Mouse (Mus musculus): ENCODE measurements around the gene Prrc2a.

Gene Prrc2a

DNA sequence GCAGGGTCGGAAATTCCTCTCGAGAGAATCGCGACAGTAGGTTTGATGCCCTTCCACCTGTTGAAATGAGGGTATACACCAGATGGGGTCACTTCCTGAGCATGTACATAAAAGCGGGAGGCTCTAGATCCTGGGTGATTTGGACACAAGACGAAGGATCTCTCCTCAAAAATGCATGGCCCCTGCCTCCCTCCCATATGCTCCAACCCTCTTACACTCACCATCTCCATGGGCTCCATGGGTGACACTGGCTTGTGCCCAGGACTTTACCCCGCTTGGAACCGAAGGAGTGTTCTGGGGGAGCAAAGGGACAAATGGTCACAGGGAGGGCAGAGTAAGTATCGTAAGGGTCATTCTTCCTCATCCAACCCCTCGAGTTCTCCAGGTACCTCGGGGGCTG lies 3.3 kb downstream of the Prrc2a start:
- DNase-seq, result no peak

DNA sequence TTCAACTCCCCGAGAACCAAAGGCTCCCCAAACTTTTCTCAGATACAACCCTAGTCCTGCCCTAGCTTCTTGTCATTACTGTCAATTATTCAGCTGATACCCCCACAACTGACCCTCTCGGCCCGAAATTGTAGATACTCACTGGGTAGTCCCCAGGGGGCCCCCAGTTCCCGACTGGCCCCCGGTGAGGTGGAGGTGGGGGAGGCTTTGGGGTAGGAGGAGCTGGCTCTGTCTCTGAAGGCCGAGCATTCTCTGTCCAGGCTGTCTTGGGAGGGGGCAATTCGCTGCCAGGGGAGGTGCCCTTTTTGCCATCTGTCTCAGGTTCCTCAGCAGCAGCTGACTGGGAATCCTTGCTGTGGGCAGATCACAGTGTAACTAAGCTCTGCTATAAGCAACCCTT lies 5.1 kb downstream of the Prrc2a start:
- DNase-seq, result no peak

DNA sequence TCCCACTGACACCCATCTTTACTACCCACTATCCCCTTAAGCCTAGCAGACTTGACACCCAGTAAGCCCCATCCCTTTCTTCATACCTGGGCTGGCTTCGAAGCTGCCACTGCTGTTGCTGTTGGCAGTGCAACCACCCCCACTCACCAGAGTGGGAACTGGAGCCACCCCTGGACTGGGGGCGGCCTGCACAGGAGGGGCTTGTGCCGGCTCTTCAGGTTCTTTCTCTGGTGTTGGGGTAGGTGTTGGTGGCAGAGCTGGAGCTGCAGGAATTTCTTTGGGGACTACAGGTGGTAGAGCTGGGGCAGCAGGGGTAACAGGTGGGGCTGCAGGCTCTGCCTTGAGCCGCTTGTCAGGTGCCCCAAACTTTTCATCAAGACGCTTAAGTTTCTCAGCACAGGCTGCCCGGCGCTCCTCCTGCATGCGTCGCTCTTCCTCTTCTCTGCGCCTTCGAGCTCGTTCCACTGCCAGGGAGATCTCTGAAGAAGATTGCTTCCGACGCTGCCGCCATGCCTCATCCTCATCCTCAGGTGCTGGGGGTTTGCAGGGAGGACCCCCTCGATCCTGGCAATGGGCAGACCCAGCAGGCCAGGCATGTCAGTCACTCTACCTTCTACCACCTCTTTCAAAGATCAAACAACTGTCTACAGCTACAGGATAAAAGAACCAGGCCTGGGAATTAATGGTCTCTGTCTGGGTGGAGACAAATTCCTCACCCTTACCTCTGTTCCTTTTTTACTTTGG lies 5.7 kb downstream of the Prrc2a start:
- no peak for DNase-seq

DNA sequence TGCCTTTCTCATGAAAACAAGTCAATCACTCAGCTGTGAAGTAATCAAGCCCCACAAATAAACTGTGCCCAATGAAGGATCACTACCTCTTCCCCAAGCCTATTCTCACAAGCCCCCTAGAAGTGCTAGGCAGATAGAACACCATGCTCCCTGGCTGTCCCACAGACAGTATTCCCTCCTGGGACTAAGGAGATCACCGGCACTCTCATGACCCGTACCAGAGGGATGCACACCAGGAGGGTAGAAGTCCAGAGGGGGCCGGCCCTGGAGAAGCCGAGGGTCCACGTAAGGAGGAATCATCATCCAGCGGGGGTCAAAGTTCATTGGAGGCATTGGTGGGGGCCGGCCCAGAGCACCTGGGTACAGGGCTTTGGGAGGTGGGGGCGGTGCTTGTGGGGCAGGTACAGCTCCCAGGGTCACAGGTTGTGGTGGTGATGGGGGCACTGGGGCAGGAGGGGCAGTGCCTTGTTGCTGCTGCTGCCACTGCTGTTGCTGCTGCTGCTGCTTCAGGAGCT lies 7.0 kb downstream of the Prrc2a start:
- no peak for DNase-seq

DNA sequence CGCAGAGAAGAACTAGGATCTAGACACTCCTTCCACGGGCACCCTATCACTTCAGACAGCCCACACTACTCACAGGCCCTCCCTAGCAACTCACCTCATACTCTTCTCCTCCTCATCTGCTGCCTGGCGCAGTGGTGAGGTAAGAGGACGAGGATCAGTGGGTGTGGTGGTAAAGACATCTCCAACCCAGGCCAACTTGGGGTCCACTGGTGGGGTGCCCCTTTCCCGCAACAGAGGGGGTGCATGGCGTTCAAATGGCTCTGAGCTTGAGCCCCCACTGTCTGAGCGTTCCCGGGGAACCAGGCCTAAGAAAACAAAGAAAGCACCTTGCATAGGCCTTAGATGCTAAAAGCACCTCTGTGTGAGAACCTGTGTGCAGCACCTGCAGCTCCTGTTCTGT lies 7.4 kb downstream of the Prrc2a start:
- DNase-seq, result no peak

DNA sequence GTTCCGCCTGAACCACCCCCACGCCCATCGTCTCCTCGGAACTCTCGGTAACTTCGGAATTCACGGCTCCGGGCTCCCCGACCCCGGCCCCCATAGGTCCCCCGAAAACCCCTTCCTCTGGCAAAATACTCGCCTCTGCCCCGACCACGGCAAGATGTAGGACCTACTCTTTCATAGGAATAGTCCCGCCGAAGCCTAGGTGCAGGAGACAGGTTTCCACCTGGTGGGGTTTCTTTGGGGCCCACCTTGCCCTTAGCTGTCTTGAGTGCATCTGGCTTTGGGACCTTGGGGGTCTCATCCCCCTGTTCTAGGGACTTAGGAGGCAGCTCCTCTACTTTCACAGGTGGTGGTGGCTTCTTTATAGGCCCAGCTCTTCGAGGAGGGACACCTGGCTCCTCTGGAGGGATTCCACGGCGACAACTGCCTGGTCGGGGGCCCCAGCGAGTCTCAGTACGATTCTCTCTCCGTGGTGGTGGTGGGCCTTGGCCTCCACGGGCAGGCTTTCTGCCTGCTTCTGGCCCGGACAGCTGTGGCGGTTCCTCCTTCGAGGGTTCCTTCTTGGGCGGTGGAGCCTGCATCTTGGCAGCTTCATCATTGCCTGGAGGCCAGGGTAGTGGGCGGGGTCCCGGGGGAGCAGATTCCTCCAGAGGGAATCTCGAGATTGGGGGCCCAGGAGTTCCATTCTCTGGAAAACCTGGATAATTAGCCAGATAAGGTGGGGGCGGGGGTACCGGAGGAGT lies 8.1 kb downstream of the Prrc2a start:
- no peak for DNase-seq

DNA sequence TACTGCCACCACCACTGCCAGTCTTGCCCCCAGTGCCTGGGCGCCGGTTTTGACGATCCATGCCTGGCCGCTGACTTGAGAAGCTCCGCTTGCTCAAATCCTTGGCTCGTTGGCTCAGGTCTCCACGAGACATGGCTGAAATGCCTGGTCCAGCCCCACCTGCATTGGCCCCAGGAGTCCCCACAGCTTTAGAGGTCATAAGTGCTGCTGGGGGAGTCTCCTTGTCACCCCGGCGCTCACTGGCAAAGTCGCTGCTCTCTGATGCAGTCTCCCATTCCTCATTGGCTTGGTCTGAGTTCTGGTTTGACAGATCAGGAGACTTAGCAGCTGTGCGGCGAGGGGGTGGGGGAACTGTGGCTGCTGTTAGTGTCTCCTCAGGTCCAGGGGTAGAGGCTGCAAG lies 9.2 kb downstream of the Prrc2a start:
- no peak for DNase-seq

DNA sequence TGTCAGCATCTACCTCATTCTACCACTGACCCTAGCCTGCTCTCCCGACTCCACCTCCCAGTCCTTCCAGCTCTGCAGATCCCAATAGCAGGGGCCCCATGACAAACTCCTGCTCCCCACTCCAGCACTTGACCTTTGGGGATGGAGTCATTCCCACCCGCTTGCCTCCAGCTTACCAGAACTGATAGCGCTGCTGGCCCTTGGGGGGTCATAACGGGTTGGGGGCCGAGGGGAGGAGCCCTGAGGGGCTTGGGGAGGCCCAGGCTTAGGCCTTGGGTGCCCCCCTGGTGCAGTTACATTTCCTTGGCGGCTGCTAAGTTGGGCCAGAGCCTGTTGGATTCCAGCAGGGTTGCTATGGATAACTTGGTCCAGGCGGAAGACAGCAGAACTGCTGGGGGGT lies 10.1 kb downstream of the Prrc2a start:
- no peak for DNase-seq

DNA sequence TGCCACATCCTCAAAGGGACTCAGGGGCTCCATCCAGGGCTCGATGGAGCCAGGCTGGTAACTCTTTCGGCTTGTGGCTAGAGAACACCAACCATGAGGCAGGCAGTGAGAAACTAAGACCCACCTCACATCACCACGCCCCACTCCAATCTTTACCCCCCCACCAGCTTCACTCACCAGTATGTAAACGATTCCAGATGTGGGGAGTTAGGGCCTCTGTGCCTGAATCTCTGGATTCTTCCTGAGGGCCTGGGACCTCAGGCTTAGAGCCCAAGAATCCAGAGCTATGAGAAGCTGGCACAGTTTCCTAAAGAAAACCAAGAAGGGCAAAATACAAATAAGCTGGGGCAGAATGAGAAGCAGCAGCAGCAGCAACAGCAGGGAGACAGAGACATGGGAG lies 10.8 kb downstream of the Prrc2a start:
- DNase-seq, result no peak

DNA sequence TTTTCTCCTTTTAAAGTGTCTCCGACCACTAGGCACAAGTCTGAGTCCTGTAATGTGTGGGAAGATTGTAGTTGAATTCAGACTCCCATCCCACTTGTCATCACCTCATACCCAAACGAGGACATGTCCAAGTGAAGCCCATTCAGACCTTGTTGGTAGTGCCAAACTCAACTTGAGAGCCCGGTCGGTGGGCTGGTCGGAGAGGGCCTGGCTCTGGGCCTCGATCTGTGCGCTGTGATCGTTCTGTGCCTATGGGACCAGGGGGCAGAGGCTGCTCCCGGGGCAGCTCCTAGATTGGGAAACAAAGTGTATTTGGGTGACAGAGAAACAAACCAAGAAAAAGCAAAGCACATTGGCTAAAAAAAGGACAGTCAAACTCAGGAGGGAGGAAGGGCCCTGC lies 11.6 kb downstream of the Prrc2a start:
- no peak for DNase-seq

DNA sequence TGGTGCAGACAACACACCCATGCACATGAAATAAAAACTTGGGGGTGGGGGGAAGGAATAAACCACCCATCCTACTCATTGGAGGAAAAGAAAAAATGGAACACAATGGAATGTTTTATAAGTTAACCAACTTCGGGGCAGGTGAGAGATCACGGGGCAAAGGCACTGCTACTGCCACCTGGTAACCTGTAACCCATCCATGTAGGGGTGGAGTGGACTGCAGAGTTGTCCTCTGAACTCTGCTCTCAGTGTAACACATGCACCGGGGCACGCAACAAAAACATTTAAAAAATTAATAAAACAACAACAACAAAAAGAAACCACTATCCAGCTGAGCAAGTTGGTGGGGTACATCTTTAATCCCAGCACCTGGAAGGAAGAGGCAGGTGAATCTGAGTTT lies 12.6 kb downstream of the Prrc2a start:
- DNase-seq, result no peak

DNA sequence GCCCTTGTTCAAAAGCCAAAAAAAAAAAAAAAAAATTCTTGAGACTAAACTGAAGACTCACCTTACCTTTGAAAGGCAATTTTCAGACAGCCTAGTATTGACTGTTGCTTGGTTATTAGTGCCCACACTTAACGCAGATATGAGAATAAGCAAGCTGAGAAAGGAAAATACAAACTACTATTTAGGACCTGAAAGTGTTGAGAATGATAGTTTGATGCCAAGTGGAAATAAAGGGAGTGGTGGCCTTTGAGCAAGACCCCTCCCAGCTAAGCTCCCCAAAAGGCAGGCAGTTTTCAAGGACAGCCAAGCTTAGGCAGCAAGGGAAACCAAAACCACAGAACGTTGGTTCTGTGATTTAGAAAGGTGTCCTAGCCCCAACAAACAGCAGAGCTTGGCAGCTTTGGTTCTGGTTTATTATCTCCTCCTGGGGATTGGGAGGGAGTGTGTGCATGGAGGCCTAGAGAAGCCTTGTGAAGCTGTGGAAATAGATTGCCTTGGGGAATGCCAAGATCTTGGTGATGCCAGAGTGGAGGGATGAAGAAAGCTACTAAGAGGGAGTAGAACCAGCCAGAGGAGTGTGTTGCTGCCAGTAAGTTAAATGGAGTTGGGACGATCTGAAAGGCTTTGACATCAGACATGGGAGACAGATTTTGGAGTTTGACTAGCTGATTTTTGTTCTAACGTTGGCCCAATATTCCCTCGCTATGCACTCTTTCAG lies 16.6 kb downstream of the Prrc2a start:
- no peak for DNase-seq

DNA sequence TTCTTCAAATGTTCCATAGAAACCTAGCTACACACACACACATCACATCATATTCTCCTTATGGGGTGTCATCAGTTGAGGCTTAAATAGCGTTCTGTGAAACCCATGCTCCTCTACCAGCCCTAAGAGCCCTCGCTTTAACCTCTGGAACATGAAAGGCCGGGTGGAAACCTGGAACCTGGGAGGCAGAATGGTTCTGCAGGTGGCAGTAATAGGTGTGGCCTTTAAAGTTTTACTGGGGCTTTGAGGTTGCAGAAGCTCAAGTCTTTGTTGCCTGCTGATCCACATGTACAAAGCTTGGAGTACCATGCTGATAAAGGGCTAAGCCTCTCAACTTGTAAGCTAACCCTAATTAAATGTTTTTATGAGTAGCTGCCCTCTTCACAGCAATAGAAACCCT lies 17.3 kb downstream of the Prrc2a start:
- DNase-seq, result no peak

DNA sequence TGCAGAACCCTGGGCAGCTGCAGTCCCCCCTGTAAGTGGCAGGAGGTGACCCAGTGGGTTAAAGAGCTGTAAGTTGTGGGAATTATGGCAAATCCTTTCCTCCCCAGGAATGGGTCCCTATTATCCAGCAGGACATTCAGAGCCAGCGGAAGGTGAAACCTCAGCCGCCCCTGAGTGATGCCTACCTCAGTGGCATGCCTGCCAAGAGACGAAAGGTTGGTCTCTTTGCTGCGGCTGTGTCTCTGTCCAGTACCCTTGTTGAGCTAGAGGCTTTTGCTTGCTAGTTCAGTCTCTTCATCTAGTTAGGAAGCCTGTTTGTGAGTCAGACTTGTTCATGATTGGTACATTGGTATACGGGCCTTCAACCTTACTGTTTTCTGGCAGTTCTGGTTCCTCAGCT lies 18.6 kb downstream of the Prrc2a start:
- no peak for DNase-seq

DNA sequence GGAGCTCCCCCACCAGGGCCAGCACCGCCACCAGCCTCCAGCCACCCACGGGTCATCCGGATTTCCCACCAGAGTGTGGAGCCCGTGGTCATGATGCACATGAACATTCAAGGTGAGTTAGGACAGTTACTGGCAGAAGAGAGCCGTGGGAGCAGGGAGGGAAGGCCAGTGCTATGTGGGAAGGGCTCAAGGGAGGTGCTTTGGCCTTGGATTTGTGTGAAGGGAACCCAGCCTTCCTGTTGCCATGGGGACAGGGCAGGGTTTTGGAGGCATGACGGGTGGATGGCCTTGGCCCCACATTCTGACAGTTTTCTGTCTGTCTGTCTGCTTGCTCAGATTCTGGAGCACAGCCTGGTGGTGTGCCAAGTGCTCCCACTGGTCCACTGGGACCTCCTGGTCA lies 22.7 kb downstream of the Prrc2a start:
- no peak for DNase-seq

DNA sequence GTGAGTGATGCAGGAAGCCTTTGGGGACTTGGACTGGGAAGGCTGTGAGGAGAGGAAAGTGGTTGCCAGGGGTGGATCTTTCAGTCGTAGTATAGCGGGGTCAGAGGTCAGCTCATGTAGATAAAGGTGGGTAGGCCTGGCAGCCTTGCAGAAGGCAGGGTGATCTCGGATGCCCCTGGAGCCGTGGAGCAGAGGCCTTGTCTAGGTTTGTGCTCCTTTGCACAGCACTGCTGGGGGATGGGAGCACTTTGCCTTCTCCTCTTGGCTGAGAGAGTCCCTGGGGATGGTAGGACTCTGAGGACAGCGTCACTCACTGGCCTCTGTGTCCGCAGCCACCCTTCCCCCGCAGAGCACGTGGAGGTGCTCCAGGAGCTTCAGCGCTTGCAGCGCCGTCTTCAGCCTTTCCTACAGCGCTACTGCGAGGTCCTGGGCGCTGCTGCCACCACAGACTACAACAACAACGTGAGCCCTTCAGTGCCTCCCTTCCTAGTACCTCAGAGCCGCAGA lies 24.2 kb downstream of the Prrc2a start:
- no peak for DNase-seq

DNA sequence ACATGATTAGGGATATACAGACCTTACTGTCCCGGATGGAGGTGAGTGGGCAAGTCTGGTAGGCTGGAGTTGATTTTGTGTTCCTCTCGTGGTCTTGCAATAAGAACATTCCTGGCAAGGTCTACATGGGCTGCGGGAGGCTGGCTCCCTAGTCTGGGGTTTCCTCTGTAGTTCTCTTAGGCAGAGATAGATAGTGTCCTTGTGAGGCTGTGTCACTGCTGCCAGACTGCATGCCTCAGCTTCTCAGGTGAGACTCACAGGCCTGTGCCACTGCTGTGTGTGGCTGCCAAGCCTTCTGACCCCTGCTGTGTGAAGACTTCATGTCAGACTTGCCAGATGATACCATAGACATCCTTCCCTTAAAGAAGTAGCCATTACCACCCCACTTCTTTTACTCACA lies 25.4 kb downstream of the Prrc2a start:
- no peak for DNase-seq

DNA sequence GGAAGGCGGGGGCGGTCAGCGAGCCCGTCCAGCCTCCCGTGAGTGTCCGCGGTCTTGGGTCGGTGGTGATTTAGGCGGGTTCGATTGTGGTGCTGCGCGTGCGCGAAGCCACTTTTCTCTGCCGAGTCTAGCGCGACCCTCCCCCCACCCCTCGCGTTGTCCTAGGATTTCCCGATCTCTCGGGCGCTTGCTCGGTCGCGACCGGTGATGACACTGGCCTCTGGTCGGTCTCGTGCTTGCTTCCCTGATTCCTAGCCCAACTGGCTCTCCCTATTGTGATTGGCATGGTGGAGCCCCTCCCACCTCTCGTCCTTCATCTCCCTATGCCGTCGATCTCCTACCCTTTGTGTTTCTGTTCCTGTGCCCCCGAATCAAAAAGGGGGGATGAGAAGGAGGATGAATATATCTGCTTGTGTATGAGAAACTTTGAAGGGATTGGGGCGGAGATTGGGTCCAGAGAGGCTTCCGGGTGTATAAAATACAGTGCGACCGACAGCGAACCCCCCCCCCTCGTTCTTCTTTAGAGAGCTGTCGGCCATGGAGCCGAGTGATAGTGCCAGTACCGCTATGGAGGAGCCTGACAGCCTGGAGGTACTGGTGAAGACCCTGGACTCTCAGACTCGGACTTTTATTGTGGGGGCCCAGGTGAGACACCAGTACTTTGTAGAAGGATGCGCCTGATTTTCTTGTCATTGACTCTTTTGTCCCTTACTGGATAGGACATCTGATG lies 28.9 kb downstream of the Prrc2a start:
- no peak for DNase-seq

DNA sequence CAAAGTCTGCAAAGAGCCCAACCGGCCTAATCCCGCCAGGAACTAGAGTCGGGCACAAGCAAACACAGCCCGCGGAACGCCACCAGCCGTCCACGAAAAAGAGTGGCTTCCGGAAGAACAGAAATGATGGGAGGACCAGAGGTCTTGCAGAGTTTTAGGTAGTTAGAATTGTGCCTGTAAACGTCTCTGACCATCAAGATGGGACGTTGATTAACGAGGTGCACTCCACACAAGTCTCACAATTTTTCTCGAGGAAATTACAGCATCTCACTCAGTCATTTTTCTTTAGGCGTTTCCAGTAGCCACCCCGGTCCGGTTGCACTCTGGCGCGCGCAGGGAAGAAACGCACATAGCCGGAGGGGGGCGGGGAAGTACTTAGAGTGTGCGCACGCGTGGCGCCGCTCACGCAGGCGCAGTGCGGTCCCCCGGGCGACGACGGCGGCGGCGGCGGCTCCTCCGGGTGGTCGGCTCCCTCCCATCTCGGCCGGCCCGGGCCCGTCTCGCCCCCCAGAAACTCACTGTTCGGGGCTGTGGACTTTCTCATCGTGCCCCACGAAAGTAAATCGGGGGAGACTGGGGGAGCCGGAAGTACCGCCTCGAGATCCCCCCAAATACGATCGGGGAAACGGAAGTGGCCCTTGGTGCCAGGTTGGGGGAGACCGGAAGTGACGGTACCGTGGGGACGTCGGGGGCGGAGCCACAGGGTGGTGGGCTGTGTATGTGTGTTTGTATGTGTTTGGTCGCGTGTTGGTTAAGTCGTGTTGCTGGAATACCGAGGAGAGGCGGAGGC lies 29.7 kb downstream of the Prrc2a start, which contains the start of gene Bag6:
Bag6 (plus strand) TSS at position 378 of the 790 bp plus-strand sequence.
- peak; percentile 95 for DNase-seq

DNA sequence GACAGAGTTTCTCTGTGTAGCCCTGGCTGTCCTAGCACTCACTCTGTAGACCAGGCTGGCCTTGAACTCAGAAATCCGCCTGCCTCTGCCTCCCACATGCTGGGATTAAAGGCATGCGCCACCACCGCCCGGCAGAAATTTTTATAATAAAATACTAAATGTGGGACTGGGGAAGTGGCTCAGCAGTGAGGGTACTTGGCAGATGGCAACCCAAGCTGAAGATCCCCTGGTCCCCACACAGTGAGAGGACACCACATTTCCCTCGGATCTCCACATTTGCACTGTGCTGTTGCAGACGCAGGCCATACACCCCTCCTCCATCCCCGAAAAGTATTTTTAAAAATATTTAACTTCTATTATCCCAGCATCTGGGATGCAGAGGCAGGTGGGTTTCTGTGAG lies 31.2 kb downstream of the Prrc2a start:
- DNase-seq, result no peak

DNA sequence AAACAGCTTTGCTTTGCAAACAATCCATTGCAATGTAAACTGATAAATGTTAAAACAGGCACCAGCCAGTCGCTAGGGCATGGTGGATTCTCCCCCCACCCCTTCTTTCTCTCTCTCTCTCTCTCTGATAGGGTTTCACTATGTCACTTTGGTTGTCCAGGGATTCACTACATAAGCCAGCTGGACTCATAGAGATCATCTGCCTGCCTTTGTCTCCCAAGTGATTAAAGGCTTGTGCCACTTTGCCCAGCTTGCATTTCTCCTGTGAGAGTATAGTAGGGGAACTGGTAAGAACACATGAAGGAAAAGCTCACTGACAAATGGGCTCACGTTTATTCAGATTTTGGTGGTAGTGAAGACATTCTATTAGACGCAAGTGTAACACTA lies 32.5 kb downstream of the Prrc2a start:
- DNase-seq, result no peak
